Mouse (Mus musculus) kidney, adult 2 months (tissue): ENCODE measurements around the gene Trim46. TPM values are rescaled to one million over a fixed set of nuclear protein-coding genes. Genes with fewer than 3 reads are reported as not detected.
A peak's percentile ranks its signal among the peaks of the same experiment; 100 is the strongest.

Source experiments
- DNase-seq: peaks from one replicate; pipeline ENCODE4 v3.0.0; 2021
- H3K27ac ChIP-seq: fragments of 200-500 bp; 2 replicates; pipeline ENCODE4 v1.5.1; 2012; ENCODE audit warnings: low read depth, low read length, control low read depth, inconsistent platforms; ENCODE audit not compliant: insufficient read depth
- H3K27me3 ChIP-seq: fragments of 200-500 bp; replicated peaks from 2 replicates; pipeline ENCODE4 v1.6.1; 2012; ENCODE audit warnings: mild to moderate bottlenecking, moderate library complexity, low read length, inconsistent platforms; ENCODE audit not compliant: control insufficient read depth, insufficient read depth
- H3K36me3 ChIP-seq: fragments of 200-500 bp; 2 replicates; pipeline ENCODE4 v1.6.1; 2012; ENCODE audit warnings: mild to moderate bottlenecking, moderate library complexity, low read length, inconsistent platforms; ENCODE audit not compliant: control insufficient read depth, insufficient read depth
- H3K4me1 ChIP-seq: fragments of 200-500 bp; 2 replicates; pipeline ENCODE4 v1.6.1; 2011; ENCODE audit warnings: low read length; ENCODE audit not compliant: control insufficient read depth, insufficient read depth
- H3K4me3 ChIP-seq: fragments of 200-500 bp; 2 replicates; pipeline ENCODE4 v1.5.1; 2011; ENCODE audit warnings: mild to moderate bottlenecking, low read depth, low read length, control low read depth; ENCODE audit not compliant: insufficient read depth
- CTCF ChIP-seq: fragments of 200-500 bp; conservative IDR thresholded peaks from 2 replicates; pipeline ENCODE4 v1.5.1; 2011; ENCODE audit warnings: low read depth, mild to moderate bottlenecking, control low read depth, low read length, moderate library complexity, mixed read lengths; ENCODE audit not compliant: insufficient read depth, insufficient read length
- POLR2A ChIP-seq: fragments of 200-500 bp; IDR thresholded peaks from one replicate; pipeline ENCODE4 v1.6.1; 2011; ENCODE audit warnings: low read depth, low read length, control low read depth
- WGBS: fragments of 180-500 bp; shearing (Covaris S2); methylation state at CpG from one replicate; pipeline ENCODE4 v1.1.7; 2018; 5-methylcytosine and 5-hydroxymethylcytosine counted together
- polyA plus RNA-seq: library from polyadenylated mRNA; depleted of rRNA; stranded (reverse); fragments of >200 nt; gene quantifications from 2 replicates; pipeline ENCODE4 v1.2.3, GENCODE M21; 2012

The Trim46 gene
- polyA plus RNA-seq, 1 experiment: 9.1 TPM

- no peaks in the 10 kb centered on the region for H3K27me3 ChIP-seq
- H3K36me3 ChIP-seq: no peaks in the 10 kb centered on the region
- peak; percentile 93 for DNase-seq
- peak overlapping the region; percentile 95 for H3K27ac ChIP-seq
- TF ChIP-seq POLR2A (peak; percentile 16), CTCF (no peak)
- 5% methylated on average over 41 of the region's 41 CpGs for WGBS
- H3K4me3 ChIP-seq: peak overlapping the region; percentile 42
- peaks cover 9% of the 10 kb centered on the region; the same call in 1 of the 2 replicates for H3K4me1 ChIP-seq
Observed at GRCm38 (mm10) chr3:89227307-89228179, 18.6 kb downstream of the Trim46 start.

GRCm38 (mm10) chr3:89226900-89227299 lies 19.2 kb downstream of the Trim46 start, which contains the start of gene Mtx1:
Gene Mtx1 (minus strand): TSS chr3:89227088.
- H3K4me1 ChIP-seq: peaks cover 9% of the 10 kb centered on the region; the same call in 1 of the 2 replicates
- H3K4me3 ChIP-seq: peak within 1 kb of the TSS; percentile 42
- no peaks in the 10 kb centered on the region for H3K27me3 ChIP-seq
- no peak for DNase-seq
- H3K27ac ChIP-seq: peak within 1 kb of the TSS; percentile 95
- no peak for TF ChIP-seq CTCF
- no peak for TF ChIP-seq POLR2A
- 20% methylated on average over 21 of the region's 21 CpGs for WGBS
- no peaks in the 10 kb centered on the region for H3K36me3 ChIP-seq

GRCm38 (mm10) chr3:89226361-89226760 lies 19.7 kb downstream of the Trim46 start:
- Histone ChIP-seq H3K4me1 (peaks cover 9% of the 10 kb centered on the region; the same call in 1 of the 2 replicates), H3K4me3 (no peak overlapping the region), H3K27me3 (no peaks in the 10 kb centered on the region), H3K27ac (no peak overlapping the region), H3K36me3 (no peaks in the 10 kb centered on the region)
- 63% methylated on average over 11 of the region's 11 CpGs for WGBS
- no peak for TF ChIP-seq CTCF
- no peak for TF ChIP-seq POLR2A
- peak; percentile 55 for DNase-seq

- Histone ChIP-seq H3K27ac (no peak overlapping the region), H3K27me3 (no peaks in the 10 kb centered on the region), H3K36me3 (no peaks in the 10 kb centered on the region), H3K4me1 (peaks cover 9% of the 10 kb centered on the region; the same call in 1 of the 2 replicates), H3K4me3 (no peak overlapping the region)
- no peak for DNase-seq
- WGBS: 83% methylated on average over 4 of the region's 4 CpGs
- TF ChIP-seq CTCF: no peak
- no peak for TF ChIP-seq POLR2A
Observed at GRCm38 (mm10) chr3:89225918-89226317, 20.2 kb downstream of the Trim46 start.

GRCm38 (mm10) chr3:89225321-89225815 lies 20.7 kb downstream of the Trim46 start:
- Histone ChIP-seq H3K36me3 (no peaks in the 10 kb centered on the region), H3K27me3 (no peaks in the 10 kb centered on the region), H3K27ac (no peak overlapping the region), H3K4me3 (no peak overlapping the region), H3K4me1 (peaks cover 9% of the 10 kb centered on the region; the same call in 1 of the 2 replicates)
- 84% methylated on average over 12 of the region's 12 CpGs for WGBS
- TF ChIP-seq POLR2A (no peak), CTCF (no peak)
- DNase-seq: no peak

GRCm38 (mm10) chr3:89224796-89225195 lies 21.3 kb downstream of the Trim46 start:
- H3K27ac ChIP-seq: no peak overlapping the region
- H3K27me3 ChIP-seq: no peaks in the 10 kb centered on the region
- TF ChIP-seq CTCF (no peak), POLR2A (no peak)
- no peak overlapping the region for H3K4me3 ChIP-seq
- WGBS: 85% methylated on average over 11 of the region's 11 CpGs
- peaks cover 9% of the 10 kb centered on the region; the same call in 1 of the 2 replicates for H3K4me1 ChIP-seq
- DNase-seq: no peak
- no peaks in the 10 kb centered on the region for H3K36me3 ChIP-seq

GRCm38 (mm10) chr3:89221167-89221566 lies 24.9 kb downstream of the Trim46 start:
- Histone ChIP-seq H3K27ac (no peak overlapping the region), H3K4me3 (no peak overlapping the region), H3K36me3 (no peaks in the 10 kb centered on the region), H3K27me3 (no peaks in the 10 kb centered on the region), H3K4me1 (no peaks in the 10 kb centered on the region)
- DNase-seq: no peak
- no peak for TF ChIP-seq CTCF
- TF ChIP-seq POLR2A: no peak
- WGBS: 92% methylated on average over 5 of the region's 5 CpGs
